Mouse (Mus musculus) embryonic facial prominence, embryonic 14.5 days (tissue): Measurements from ENCODE around the gene Stk24. TPM values are rescaled to one million over a fixed set of nuclear protein-coding genes. Genes with fewer than 3 reads are reported as not detected.
A peak's percentile ranks its signal among the peaks of the same experiment; 100 is the strongest.

Source experiments
- ATAC-seq: fragments of 200-750 bp; cut with Nextera tagmentation; 2 replicates; pipeline ENCODE4 v1.8.0; 2017; ENCODE audit warnings: low read depth, moderate number of reproducible peaks, moderate TSS enrichment
- DNase-seq: peaks from one replicate; pipeline ENCODE4 v3.0.0-alpha.2; 2015; ENCODE audit warnings: low spot score
- H3K27ac ChIP-seq: fragments of 300-500 bp; sonication (generic); replicated peaks from 2 replicates; pipeline ENCODE4 v1.5.1; 2014; ENCODE audit warnings: low read depth, mild to moderate bottlenecking, low read length, moderate library complexity
- H3K27me3 ChIP-seq: fragments of 300-500 bp; sonication (generic); replicated peaks from 2 replicates; pipeline ENCODE4 v1.6.1; 2014; ENCODE audit warnings: low read length; ENCODE audit not compliant: control insufficient read depth, insufficient read depth
- H3K36me3 ChIP-seq: fragments of 300-500 bp; sonication (generic); 2 replicates; pipeline ENCODE4 v1.6.1; 2014; ENCODE audit warnings: low read length, mixed read lengths; ENCODE audit not compliant: control insufficient read depth, insufficient read depth
- H3K4me1 ChIP-seq: fragments of 300-500 bp; sonication (generic); 2 replicates; pipeline ENCODE4 v1.6.1; 2014; ENCODE audit warnings: antibody characterized with exemption, low read length; ENCODE audit not compliant: control insufficient read depth, insufficient read depth
- H3K4me2 ChIP-seq: fragments of 300-500 bp; sonication (generic); 2 replicates; pipeline ENCODE4 v1.6.1; 2014; ENCODE audit warnings: low read depth, mild to moderate bottlenecking, low read length, moderate library complexity, mixed read lengths
- H3K4me3 ChIP-seq: fragments of 300-500 bp; sonication (generic); 2 replicates; pipeline ENCODE4 v1.5.1; 2014; ENCODE audit warnings: low read depth, mild to moderate bottlenecking, low read length
- H3K9ac ChIP-seq: fragments of 300-500 bp; sonication (generic); 2 replicates; pipeline ENCODE4 v1.6.1; 2014; ENCODE audit warnings: low read depth, mild to moderate bottlenecking, low read length, moderate library complexity, mixed read lengths
- H3K9me3 ChIP-seq: fragments of 300-500 bp; sonication (generic); 2 replicates; pipeline ENCODE4 v1.6.1; 2016; ENCODE audit warnings: low read length; ENCODE audit not compliant: control insufficient read depth
- WGBS: fragments of 180-500 bp; shearing (Covaris S2); extraction: QIAGEN DNeasy Blood & Tissue Kit; methylation state at CpG from one replicate; pipeline ENCODE4 v1.1.7; 2014; 5-methylcytosine and 5-hydroxymethylcytosine counted together
- polyA plus RNA-seq: library from polyadenylated mRNA; unstranded; fragments of >200 nt; fragmentation: Nextera tagmentation; extraction: Ambion mirVana; gene quantifications from 2 replicates; pipeline ENCODE4 v1.2.1, GENCODE M21; 2014

The Stk24 gene
- polyA plus RNA-seq, 1 experiment from 2014 or later, result 38.9 TPM

- Histone ChIP-seq H3K4me2 (no peak overlapping the region), H3K4me1 (no peaks in the 10 kb centered on the region), H3K9me3 (no peaks in the 10 kb centered on the region), H3K27me3 (no peaks in the 10 kb centered on the region), H3K4me3 (no peak overlapping the region), H3K9ac (no peak overlapping the region), H3K27ac (no peak overlapping the region), H3K36me3 (peaks cover 72% of the 10 kb centered on the region)
- 89% methylated on average over 3 of the region's 3 CpGs for WGBS
- ATAC-seq (no peak), DNase-seq (no peak)
Measured at GRCm38 (mm10) chr14:121292391-121292790, 87.4 kb downstream of the Stk24 start.

- H3K4me1 ChIP-seq, result no peaks in the 10 kb centered on the region
- 92% methylated on average over 8 of the region's 8 CpGs for WGBS
- H3K4me2 ChIP-seq, result no peak overlapping the region
- DNase-seq (no peak), ATAC-seq (no peak)
- no peak overlapping the region for H3K4me3 ChIP-seq
- no peak overlapping the region for H3K9ac ChIP-seq
- H3K27ac ChIP-seq, result no peak overlapping the region
- peaks cover 72% of the 10 kb centered on the region for H3K36me3 ChIP-seq
- H3K9me3 ChIP-seq, result no peaks in the 10 kb centered on the region
- H3K27me3 ChIP-seq, result no peaks in the 10 kb centered on the region
Measured at GRCm38 (mm10) chr14:121291881-121292280, 87.9 kb downstream of the Stk24 start.

- no peak overlapping the region for H3K27ac ChIP-seq
- H3K9ac ChIP-seq, result no peak overlapping the region
- peaks cover 79% of the 10 kb centered on the region for H3K36me3 ChIP-seq
- no peaks in the 10 kb centered on the region for H3K9me3 ChIP-seq
- no peak for DNase-seq
- H3K4me3 ChIP-seq, result no peak overlapping the region
- H3K27me3 ChIP-seq, result no peaks in the 10 kb centered on the region
- H3K4me1 ChIP-seq, result no peaks in the 10 kb centered on the region
- ATAC-seq, result no peak
- no peak overlapping the region for H3K4me2 ChIP-seq
- WGBS, result 91% methylated on average over 14 of the region's 14 CpGs
Measured at GRCm38 (mm10) chr14:121285379-121286120, 94.3 kb downstream of the Stk24 start.

- H3K36me3 ChIP-seq, result peaks cover 90% of the 10 kb centered on the region
- H3K27ac ChIP-seq, result no peak overlapping the region
- DNase-seq (no peak), ATAC-seq (no peak)
- no peaks in the 10 kb centered on the region for H3K4me1 ChIP-seq
- H3K4me3 ChIP-seq, result no peak overlapping the region
- no peak overlapping the region for H3K4me2 ChIP-seq
- H3K9me3 ChIP-seq, result no peaks in the 10 kb centered on the region
- no peaks in the 10 kb centered on the region for H3K27me3 ChIP-seq
- H3K9ac ChIP-seq, result no peak overlapping the region
Measured at GRCm38 (mm10) chr14:121281336-121281710, 98.5 kb downstream of the Stk24 start.

GRCm38 (mm10) chr14:121280601-121281335 is 99.0 kb downstream of the Stk24 start:
- Histone ChIP-seq H3K4me1 (no peaks in the 10 kb centered on the region), H3K4me3 (no peak overlapping the region), H3K9me3 (no peaks in the 10 kb centered on the region), H3K36me3 (peaks cover 89% of the 10 kb centered on the region), H3K27me3 (no peaks in the 10 kb centered on the region), H3K9ac (no peak overlapping the region), H3K4me2 (no peak overlapping the region), H3K27ac (no peak overlapping the region)
- ATAC-seq, result no peak
- no peak for DNase-seq
- WGBS, result 83% methylated on average over 16 of the region's 16 CpGs

- Histone ChIP-seq H3K4me2 (no peak overlapping the region), H3K9ac (no peak overlapping the region), H3K4me1 (no peaks in the 10 kb centered on the region), H3K4me3 (no peak overlapping the region), H3K9me3 (no peaks in the 10 kb centered on the region), H3K36me3 (peaks cover 89% of the 10 kb centered on the region), H3K27ac (no peak overlapping the region), H3K27me3 (no peaks in the 10 kb centered on the region)
- 32% methylated on average over 6 of the region's 6 CpGs for WGBS
- peak; percentile 81 for DNase-seq
- ATAC-seq, result peak; percentile 71; the same call in 1 of the 2 replicates
Measured at GRCm38 (mm10) chr14:121279106-121279505, 100.7 kb downstream of the Stk24 start.

GRCm38 (mm10) chr14:121276016-121276415 is 103.8 kb downstream of the Stk24 start:
- H3K4me1 ChIP-seq, result no peaks in the 10 kb centered on the region
- ATAC-seq (no peak), DNase-seq (no peak)
- peaks cover 89% of the 10 kb centered on the region for H3K36me3 ChIP-seq
- H3K9ac ChIP-seq, result no peak overlapping the region
- no peaks in the 10 kb centered on the region for H3K27me3 ChIP-seq
- H3K4me2 ChIP-seq, result no peak overlapping the region
- no peak overlapping the region for H3K27ac ChIP-seq
- no peak overlapping the region for H3K4me3 ChIP-seq
- 78% methylated on average over 10 of the region's 10 CpGs for WGBS
- no peaks in the 10 kb centered on the region for H3K9me3 ChIP-seq

GRCm38 (mm10) chr14:121274985-121275384 is 104.8 kb downstream of the Stk24 start:
- Histone ChIP-seq H3K4me3 (no peak overlapping the region), H3K4me1 (no peaks in the 10 kb centered on the region), H3K27ac (no peak overlapping the region), H3K4me2 (no peak overlapping the region), H3K9ac (no peak overlapping the region), H3K9me3 (no peaks in the 10 kb centered on the region), H3K36me3 (peaks cover 86% of the 10 kb centered on the region), H3K27me3 (no peaks in the 10 kb centered on the region)
- 80% methylated on average over 12 of the region's 12 CpGs for WGBS
- DNase-seq (peak; percentile 38), ATAC-seq (no peak)

GRCm38 (mm10) chr14:121270490-121270889 is 109.3 kb downstream of the Stk24 start:
- ATAC-seq, result no peak
- H3K4me1 ChIP-seq, result no peaks in the 10 kb centered on the region
- no peak overlapping the region for H3K27ac ChIP-seq
- DNase-seq, result no peak
- no peaks in the 10 kb centered on the region for H3K27me3 ChIP-seq
- no peaks in the 10 kb centered on the region for H3K9me3 ChIP-seq
- no peak overlapping the region for H3K9ac ChIP-seq
- H3K4me3 ChIP-seq, result no peak overlapping the region
- H3K36me3 ChIP-seq, result peaks cover 81% of the 10 kb centered on the region
- 67% methylated on average over 6 of the region's 6 CpGs for WGBS
- no peak overlapping the region for H3K4me2 ChIP-seq
